Mouse (Mus musculus) adrenal gland (tissue): ENCODE data around the gene Wnt16.
"Not testable (repeated sequence)": the region's sequence is repeated elsewhere in the genome, so short reads cannot be mapped to it uniquely, and the experiment has no call there.

Experiments used
- intact Hi-C: fragments of 180-260 bp; cut with DNase I; formaldehyde crosslinking; loops from one replicate; pipeline ENCODE4 v1.15.1; 2025
- long read RNA-seq, 2 experiments: library from polyadenylated mRNA; unstranded; transcript quantifications; one replicate each; pipeline ENCODE4 v2.0.0; 2020; ENCODE audit warnings: borderline replicate concordance in 1 of 2; ENCODE audit not compliant: insufficient replicate concordance in 1 of 2

The Wnt16 gene
- long read RNA-seq, experiment 1: 0 reads
- long read RNA-seq, experiment 2: 0 reads

DNA sequence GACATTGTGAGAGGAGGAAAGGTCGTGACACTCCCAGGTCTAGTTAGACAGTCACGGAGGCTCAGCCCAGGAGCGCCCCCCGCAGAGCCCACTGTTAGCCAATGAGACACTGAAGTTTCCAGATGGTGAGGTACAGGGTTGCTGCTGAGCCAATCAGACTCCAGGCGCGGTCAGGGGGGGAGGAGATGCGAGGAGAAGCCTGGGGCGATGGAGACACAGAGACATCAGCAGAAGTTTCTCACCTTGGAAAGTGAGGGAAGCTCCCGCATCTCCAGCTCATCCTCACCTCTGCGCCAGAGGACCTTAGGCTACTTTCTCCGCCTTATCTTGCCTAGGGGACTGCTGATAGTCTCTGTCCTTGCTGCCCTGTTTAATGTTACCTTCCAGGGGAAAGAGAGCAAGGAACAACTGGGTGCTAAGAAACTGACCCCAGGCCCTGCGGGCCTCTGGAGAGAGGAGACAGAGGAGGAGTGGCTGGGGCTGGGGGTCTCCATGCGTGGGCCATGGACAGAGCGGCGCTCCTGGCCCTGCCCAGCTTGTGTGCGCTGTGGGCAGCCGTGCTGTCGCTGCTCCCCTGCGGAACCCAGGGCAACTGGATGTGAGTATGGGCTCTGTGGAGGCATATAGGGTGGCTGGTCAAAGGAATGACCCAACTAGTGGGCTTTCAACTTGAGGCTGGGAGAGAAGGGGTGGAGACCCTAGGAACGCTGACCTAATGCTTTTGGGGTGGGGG, at the start of gene Wnt16:
TSS of gene Wnt16 (plus strand) at position 224 of the 733 bp plus-strand sequence.
- intact Hi-C loops: no loop called here

GRCm38 (mm10) chr6:22243321-22243720, 44.7 kb upstream of the Wnt16 start:
- intact Hi-C loops: no loop called here

DNA sequence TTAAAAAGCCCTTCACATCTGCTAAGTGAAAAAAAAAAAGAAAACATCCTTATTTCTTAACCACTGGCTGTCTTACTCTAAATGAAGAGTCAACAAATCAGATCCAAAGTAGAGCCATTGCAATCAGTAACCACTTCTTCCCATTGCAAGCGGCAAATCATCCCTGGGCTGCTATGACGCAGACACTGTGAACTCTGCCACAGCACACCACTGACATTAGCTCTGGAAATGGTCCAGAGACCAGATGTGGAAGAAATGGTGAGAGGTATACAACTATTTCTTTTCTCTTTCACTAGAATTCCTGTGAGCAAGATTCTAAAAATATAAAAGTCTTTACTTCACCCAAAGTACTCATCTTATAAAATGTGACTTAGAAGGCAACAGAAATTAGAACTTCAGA, 41.3 kb upstream of the Wnt16 start:
- intact Hi-C loops: no loop called here

GRCm38 (mm10) chr6:22258784-22259183, 29.2 kb upstream of the Wnt16 start:
- intact Hi-C loops: no loop called here

- intact Hi-C loops: no loop called here
Measured at GRCm38 (mm10) chr6:22262519-22262918, 25.5 kb upstream of the Wnt16 start.

DNA sequence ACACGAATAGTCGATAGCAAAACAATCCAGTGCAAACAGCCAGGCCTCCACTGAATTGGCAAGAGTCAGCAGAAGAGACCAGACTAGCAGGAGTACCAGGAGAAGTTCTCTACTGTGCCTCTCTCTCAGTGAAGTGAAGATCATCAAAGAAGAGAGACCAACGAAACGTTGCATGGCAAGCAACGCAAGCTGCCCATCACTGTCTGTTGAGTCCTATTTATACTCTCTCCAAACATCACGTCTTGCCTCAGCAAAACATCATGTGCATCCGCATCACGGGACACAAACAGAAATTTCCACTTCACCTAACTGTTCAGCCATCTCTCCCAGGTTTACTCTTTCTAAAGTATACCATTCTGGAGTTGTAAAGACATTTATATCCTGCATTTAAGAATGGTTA, 23.9 kb upstream of the Wnt16 start:
- intact Hi-C loops: not testable (repeated sequence)

DNA sequence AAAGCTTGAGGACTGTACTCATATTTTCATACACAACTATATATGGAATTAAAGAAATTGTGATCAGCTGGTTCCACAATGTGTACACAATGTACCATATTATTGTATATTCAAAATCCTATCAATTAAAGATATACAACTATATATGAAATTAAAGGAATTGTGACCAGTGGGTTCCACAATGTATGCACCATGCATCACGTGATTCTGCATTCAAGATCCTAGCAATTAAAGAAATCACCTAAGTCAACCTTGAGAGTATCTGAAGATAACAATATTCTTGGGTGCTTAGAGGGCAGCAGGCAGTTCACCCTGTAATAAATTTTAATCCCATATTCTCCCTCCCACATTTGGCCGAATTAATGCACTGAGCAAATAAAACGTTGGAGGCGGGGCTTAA, 22.0 kb upstream of the Wnt16 start:
- intact Hi-C loops: no loop called here

GRCm38 (mm10) chr6:22267807-22268667, 20.0 kb upstream of the Wnt16 start:
- intact Hi-C loops: no loop called here

DNA sequence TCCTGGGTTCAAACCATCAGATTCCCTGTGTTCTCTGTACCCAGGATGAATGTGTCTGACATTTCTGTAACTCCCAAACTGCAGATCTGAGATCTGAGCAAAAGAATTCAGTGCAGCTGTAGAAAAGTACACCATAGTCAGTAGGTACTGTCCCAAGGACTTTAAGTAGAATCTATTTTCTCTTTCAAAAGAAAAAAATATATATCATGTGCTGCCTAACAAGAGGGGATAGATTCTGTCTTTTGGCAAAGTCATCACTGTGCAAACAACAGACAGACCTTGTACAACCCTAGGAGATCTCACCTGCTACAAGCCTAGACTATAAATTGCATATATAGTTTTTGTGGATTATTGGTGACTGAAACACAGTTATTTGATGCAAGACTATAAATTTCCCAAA, 19.4 kb upstream of the Wnt16 start:
- intact Hi-C loops: no loop called here

DNA sequence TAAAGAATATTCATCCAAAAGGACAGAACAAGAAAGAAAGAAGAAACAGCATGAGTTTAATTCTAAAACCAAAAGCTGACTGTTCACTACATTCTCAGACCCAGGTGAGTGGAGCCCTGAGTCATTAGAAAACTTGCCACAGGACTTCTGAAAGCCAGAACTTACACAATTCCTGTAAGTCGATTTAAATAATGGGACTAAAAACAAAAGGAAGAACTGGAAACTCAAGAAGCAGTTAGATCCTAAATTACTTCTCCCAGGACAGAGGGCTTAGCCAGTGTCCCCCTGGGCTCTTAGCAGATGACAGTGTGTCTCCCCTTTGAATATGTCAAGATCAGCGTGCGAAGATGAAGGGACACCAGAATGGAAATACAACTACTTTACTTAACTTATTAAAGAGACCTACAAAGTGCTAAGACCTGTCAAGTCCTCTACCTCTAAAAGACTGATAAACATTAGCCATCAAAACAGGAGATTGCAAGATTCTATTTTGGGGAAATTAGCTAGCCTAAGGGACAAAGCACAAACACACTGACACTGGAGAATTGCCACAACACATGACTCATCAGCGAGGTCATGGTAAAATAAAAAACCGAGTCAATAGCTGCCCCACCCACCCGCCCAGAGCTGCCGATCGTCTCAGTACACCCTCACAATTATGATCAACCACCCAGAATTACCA, 18.0 kb upstream of the Wnt16 start:
- intact Hi-C loops: no loop called here

GRCm38 (mm10) chr6:22277941-22278340, 10.1 kb upstream of the Wnt16 start:
- intact Hi-C loops: no loop called here

GRCm38 (mm10) chr6:22280217-22280861, 7.7 kb upstream of the Wnt16 start:
- intact Hi-C loops: no loop called here

DNA sequence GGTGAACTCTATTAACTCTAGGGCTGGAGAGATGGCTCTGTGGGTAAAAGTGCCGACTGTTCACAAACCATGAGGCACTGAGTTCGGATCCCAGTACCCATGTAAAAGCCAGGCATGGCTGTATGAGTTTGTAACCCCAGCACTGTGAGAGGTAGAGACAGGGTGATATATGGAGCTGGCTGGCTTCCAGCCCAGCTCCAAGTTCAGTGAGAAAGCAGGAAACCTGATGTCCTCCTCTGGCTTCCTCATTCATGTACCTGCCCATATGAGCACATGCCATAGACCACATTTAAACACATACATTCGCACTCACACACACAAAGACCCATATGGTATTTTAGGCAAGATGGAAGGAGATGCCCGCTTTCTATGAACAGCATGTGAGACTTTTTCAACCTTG, 5.6 kb upstream of the Wnt16 start:
- intact Hi-C loops: no loop called here

- intact Hi-C loops: no loop called here
Measured at GRCm38 (mm10) chr6:22288737-22289460, 872 bp downstream of the Wnt16 start.

DNA sequence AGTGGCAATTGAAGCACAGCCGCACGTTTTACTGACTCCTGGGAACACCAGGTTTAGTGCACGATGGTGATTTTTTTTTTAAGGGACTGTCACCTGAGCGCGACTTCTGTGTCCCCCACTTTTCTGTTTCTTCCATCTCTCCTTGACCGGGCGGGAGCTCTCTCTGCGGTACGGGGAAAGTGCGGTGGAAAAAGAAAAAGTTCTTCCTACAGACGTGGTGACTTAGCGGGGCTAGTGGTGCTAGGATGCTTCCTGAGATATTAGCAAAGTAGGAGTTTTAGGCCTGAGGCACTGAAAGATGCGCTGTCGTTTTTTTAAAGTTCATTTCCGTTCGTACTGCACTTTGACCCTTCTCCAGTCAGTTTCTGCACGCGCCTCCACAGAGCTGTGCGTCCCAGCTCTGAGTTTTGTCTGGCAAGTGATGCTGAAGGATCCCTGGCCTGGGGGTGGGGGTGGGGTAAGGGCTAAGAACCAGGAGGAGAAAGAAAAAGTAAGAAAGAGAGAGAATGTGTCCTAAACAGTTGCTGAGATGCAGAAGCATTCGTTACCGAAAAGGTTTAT, 1.5 kb downstream of the Wnt16 start:
- intact Hi-C loops: loop anchor here (10.0 kb wide), 1 partner anchor 175 kb away; no protein-coding TSS in a partner anchor

- intact Hi-C loops: loop anchor here (10.0 kb wide), 1 partner anchor 176 kb away; no protein-coding TSS in a partner anchor
Measured at GRCm38 (mm10) chr6:22290790-22291189, 2.8 kb downstream of the Wnt16 start.

GRCm38 (mm10) chr6:22292056-22292455, 4.0 kb downstream of the Wnt16 start:
- intact Hi-C loops: loop anchor here (10.0 kb wide), 1 partner anchor 177 kb away; no protein-coding TSS in a partner anchor

GRCm38 (mm10) chr6:22293922-22294321, 5.9 kb downstream of the Wnt16 start:
- intact Hi-C loops: loop anchor here (10.0 kb wide), 1 partner anchor 179 kb away; no protein-coding TSS in a partner anchor

- intact Hi-C loops: loop anchor here (10.0 kb wide), 1 partner anchor 182 kb away; no protein-coding TSS in a partner anchor
Measured at GRCm38 (mm10) chr6:22297028-22297427, 9.0 kb downstream of the Wnt16 start.

DNA sequence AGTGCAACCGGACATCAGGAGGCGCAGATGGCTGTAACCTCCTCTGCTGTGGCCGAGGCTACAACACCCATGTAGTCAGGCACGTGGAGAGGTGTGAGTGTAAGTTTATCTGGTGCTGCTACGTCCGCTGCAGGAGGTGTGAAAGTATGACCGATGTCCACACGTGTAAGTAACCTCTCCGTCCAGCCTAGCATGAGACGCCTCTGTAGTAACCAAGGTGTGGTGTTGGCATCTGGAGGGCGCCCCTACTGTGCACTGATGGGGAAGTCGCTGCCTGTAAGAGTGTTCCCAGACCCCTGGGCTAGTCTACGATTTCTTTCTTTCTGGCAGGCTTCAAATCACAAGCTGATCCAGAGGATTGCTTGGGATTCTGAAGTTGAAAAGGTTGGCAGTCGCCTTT, 10.0 kb downstream of the Wnt16 start:
- intact Hi-C loops: loop anchor here (10.0 kb wide), 1 partner anchor 183 kb away; no protein-coding TSS in a partner anchor
